Mouse (Mus musculus): ENCODE results near the gene Ntpcr.

DNA sequence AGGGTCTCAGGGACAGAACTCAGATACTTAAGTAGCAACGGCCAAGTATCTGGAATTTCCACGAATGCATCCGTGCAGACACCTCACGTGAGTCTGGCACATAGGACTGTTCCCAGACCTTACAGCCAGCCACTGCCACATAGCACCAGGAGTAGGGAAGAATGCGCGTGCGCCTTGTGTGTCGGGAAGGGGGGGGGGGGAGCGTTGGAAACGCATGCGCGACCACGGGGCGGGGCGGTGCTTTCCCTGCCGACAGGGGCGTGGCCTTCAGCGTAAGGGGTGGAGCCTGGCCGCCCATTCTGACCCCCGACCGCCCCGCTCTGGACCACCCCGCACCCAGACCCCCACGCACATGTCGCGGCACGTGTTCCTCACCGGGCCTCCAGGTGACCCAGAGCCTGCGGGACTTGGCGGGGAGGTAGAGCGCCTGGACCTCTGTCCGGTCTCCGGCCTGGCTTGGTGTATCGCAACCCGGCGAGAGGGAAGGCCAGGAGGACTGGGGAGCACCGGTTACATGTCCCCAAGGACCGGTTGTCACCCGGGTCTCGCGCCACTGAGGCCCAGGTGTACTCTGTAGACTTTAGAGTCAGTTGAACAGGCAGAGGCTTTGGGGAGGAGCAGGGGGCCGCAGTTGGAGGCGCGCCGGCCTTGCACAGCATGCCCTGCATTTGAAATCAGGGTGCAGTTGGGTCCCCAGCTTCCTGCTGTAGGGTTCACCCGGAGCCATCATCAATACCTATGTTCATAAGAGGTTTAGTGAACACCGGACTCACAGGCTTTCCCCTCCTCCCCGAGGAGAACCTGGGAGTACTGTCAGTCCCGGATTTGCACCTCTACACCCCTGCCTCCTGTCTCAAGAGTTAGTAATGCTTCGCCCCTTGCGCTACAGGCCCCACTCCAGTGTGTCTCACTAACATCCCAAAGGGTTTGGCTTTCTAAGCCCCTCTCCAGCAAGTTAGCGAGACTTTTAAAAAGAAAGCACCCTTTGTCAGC is 4.5 kb downstream of the Ntpcr start:
- 0 out of 2 replicates have a peak, but pooled peaks have one; percentile 16 for TF ChIP-seq CTCF (IDR thresholded peaks at IDR 0.05; ENCODE audit: borderline replicate concordance, control insufficient read depth, extremely low read depth, insufficient read depth, low read length, poor library complexity)
- TF ChIP-seq POLR2A (IDR thresholded peaks at IDR 0.05; ENCODE audit: control insufficient read depth, extremely low read depth, insufficient read depth, low read length, poor library complexity), result 0 out of 2 replicates have a peak, but pooled peaks have one; percentile 10
